Mouse (Mus musculus) urinary bladder, postnatal 36 days (tissue): ENCODE data around the gene Rmi2.

Experiments
- DNase-seq, 2 experiments: peaks; one replicate each; pipeline ENCODE4 v3.0.0; 2022; ENCODE audit warnings: low spot score in 2 of 2, mixed read lengths in 1 of 2

The Rmi2 gene

DNA sequence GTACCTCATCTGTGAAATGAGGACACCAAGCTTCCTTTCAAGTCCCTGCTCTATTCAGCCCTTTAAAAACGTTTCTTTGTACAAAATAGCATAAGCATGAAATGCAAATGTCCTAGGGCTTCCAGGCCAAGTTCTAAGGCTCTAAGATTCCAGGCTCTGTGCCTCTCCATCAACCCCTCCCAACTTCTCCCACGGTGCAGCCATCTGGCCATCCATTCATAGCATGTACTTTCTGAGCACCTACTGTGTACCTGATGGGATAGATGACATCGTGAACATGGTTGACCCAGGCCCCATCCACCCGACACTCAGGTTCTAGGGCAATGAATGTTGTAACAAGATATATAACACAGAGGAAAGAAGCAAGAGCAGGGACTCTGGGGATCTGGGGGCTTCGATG lies 88.7 kb downstream of the Rmi2 start:
- no peak for DNase-seq

GRCm38 (mm10) chr16:10925591-10926180 lies 90.8 kb downstream of the Rmi2 start:
- DNase-seq: no peak

DNA sequence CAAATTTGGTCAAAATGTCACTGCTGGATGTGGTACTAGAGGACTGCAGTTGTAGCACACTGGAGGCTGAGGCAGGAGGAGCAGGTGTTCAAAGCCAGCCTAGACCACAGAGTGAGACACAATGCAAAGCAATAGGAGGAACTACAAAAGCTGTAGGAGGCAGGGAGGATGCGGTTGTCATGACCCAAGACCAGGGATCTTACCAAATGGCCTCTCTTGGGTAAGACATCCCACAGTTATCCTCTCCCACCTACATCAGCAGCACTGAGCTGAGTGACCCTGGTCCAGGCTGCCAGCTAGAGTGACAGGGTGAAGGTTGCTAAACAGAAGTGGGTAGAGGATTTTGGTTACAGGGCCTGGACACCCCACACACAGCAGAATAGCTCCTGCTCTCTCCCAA lies 92.2 kb downstream of the Rmi2 start:
- DNase-seq: no peak

GRCm38 (mm10) chr16:10933372-10933771 lies 98.5 kb downstream of the Rmi2 start:
- no peak for DNase-seq

DNA sequence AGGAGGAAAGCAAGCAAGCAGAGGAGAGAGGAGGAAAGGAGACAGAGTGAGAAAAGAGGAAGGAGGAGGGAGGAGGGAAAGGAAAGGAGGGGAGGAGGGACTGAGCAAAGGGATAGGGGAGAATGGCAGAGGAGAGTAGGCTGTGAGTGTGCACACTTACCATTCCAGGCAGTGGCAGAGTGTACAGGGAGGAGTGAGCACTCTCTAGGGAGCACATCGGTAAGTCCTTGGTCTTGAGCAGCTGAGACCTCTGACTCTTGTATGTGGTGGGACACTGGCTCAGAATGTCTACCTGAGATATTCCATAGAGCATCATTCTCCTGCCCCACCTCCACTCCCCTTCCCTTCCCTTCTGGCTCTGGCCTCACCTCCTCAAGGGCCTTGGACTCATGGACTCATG lies 99.2 kb downstream of the Rmi2 start:
- DNase-seq: no peak

- DNase-seq: no peak
Observed at GRCm38 (mm10) chr16:10936700-10937319, 102.0 kb downstream of the Rmi2 start.

GRCm38 (mm10) chr16:10937497-10937896 lies 102.6 kb downstream of the Rmi2 start:
- no peak for DNase-seq

- DNase-seq: no peak
Observed at GRCm38 (mm10) chr16:10939932-10940331, 105.1 kb downstream of the Rmi2 start.

DNA sequence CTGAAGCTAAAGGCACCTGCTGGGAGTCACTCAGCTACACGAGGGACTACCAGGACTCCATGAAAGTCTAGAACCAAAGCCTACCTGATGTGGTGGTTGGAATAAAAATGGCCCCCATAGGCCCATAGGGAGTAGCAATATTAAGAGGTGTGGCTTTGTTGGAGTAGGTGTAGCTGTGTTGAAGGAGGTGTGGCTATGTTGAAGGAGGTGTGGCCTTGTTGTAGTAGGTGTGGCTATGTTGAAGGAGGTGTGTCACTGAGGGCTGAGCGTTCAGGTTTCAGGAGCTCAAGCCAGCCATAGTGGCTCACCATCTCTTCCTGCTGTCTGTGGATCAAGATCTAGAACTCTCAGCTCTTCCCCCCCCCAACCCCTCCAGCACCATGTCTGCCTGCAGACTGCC lies 105.8 kb downstream of the Rmi2 start:
- DNase-seq: no peak
